Mouse (Mus musculus) megakaryocyte, embryonic 14.5 days (primary cell): ENCODE measurements at regions not wholly inside any gene's neighbourhood (a gene's known extent, or its start where the extent isn't known, plus 50 kb on each side); places are given as distances from the start of the nearest gene placed in this dataset.

ENCODE experiments used
- FLI1 ChIP-seq: IDR thresholded peaks from 2 replicates; pipeline ENCODE4 v1.6.1; 2012; ENCODE audit warnings: low read length, inconsistent platforms, mixed read lengths
- GATA1 ChIP-seq: IDR thresholded peaks from 3 replicates; pipeline ENCODE4 v1.6.1; 2012; ENCODE audit warnings: mixed read lengths, low read length, inconsistent platforms, borderline replicate concordance

- no peak for TF ChIP-seq GATA1
- no peak for TF ChIP-seq FLI1
Measured at GRCm38 (mm10) chr17:72760937-72761336, 75.3 kb upstream of the Ypel5 start.
